Comparison of ENCODE assay signal across 17 mouse cellular contexts in genomic region chr15:79715646-79716045, GRCm38 (mm10). TPM values are rescaled to one million over a fixed set of nuclear protein-coding genes. Genes with fewer than 3 reads are reported as not detected.
DNase-seq lines count a peak whose midpoint lies in the region; ATAC-seq lines count a peak whose summit lies in the region.
"Had no signal": no experiment of that assay in that cellular context is flagged by ENCODE, and none has a peak within 500 bp of the region (broad histone marks: within the 10 kb centered on the region; RNA-seq: fewer than 3 reads in every experiment).

No protein-coding gene starts in this region.

- peak; percentile 55 for DNase-seq in cerebellum, adult 8-10 months
- peak; percentile 66 to 69 for DNase-seq in cerebellum, postnatal 25 days
- no peak for DNase-seq in testis, postnatal 14 days (ENCODE audit: low spot score)
- no peak for DNase-seq in left cerebral cortex, postnatal 14 days (ENCODE audit: low spot score in 2 of 2)
- no peak for DNase-seq in thymus, postnatal 4 days
- DNase-seq: adrenal gland, postnatal 14 days; gastrocnemius, postnatal 10 days; heart, adult 18-20 months had no signal

- peaks cover 98% of the 10 kb centered on the region for H3K36me3 ChIP-seq in megakaryocyte, embryonic 14.5 days (replicated peaks; ENCODE audit: low read length)

- no peaks in the 10 kb centered on the region for H3K9me3 ChIP-seq in megakaryocyte, embryonic 14.5 days
- H3K9me3 ChIP-seq: embryonic facial prominence, embryonic 13.5 days; forebrain, embryonic 12.5 days; hindbrain, embryonic 15.5 days had no signal

- no peaks in the 10 kb centered on the region for H3K27me3 ChIP-seq in megakaryocyte, embryonic 14.5 days (replicated peaks)
- H3K27me3 ChIP-seq: embryonic facial prominence, embryonic 13.5 days; forebrain, embryonic 12.5 days; hindbrain, embryonic 15.5 days; Patski had no signal

- peak overlapping the region; percentile 43 for H3K4me3 ChIP-seq in megakaryocyte, embryonic 14.5 days (replicated peaks)
- H3K4me3 ChIP-seq: embryonic facial prominence, embryonic 13.5 days; forebrain, embryonic 12.5 days; hindbrain, embryonic 15.5 days had no signal

- intact Hi-C loops in left cerebral cortex, postnatal 14 days (cut with DNase I) = no loop called here

- peaks cover 63% of the 10 kb centered on the region for H3K4me1 ChIP-seq in megakaryocyte, embryonic 14.5 days
- H3K4me1 ChIP-seq: forebrain, embryonic 12.5 days; hindbrain, embryonic 15.5 days had no signal

- ATAC-seq in megakaryocyte, adult 5-6 weeks (ENCODE audit: poor library complexity, severe bottlenecking) = no peak
- ATAC-seq: activated CD4-positive, CD25-positive, alpha-beta regulatory T cell, adult 4 months; forebrain, embryonic 16.5 days; intestine, embryonic 16.5 days; Patski had no signal

RNA-seq across cellular contexts. Expression of gene Gtpbp1, which starts 25.0 kb away (rescaled TPM):
- 42.4 and 70.4 TPM in 2 replicates for polyA plus RNA-seq in megakaryocyte, embryonic 14.5 days (2012; ENCODE audit: insufficient read depth, low replicate concordance)
- 31.2 and 31.9 TPM in 2 replicates for total RNA-seq in megakaryocyte, adult 5-6 weeks (2015)
- 36.8 and 56.8 TPM in 2 replicates for total RNA-seq in megakaryocyte, adult 5-6 weeks (2017)
- total RNA-seq in left cerebral cortex, postnatal 14 days (2021) = 10 to 100 TPM; 44.1 to 44.7 TPM

RNA-seq across cellular contexts. Expression of gene Sun2, which starts 26.7 kb away (rescaled TPM):
- 27.2 and 34.9 TPM in 2 replicates for polyA plus RNA-seq in megakaryocyte, embryonic 14.5 days (2012; ENCODE audit: insufficient read depth, low replicate concordance)
- total RNA-seq in megakaryocyte, adult 5-6 weeks (2015) = 53.6 and 54.4 TPM in 2 replicates
- total RNA-seq in megakaryocyte, adult 5-6 weeks (2017) = 129 and 161 TPM in 2 replicates
- 10 to 100 TPM; 24.8 to 25.3 TPM for total RNA-seq in left cerebral cortex, postnatal 14 days (2021)

RNA-seq across cellular contexts. Expression of gene Josd1, which starts 27.9 kb away (rescaled TPM):
- polyA plus RNA-seq in megakaryocyte, embryonic 14.5 days (2012; ENCODE audit: insufficient read depth, low replicate concordance) = 5.4 and 16.7 TPM in 2 replicates
- total RNA-seq in megakaryocyte, adult 5-6 weeks (2015) = 6.7 and 8.0 TPM in 2 replicates
- total RNA-seq in megakaryocyte, adult 5-6 weeks (2017) = 10.7 and 13.0 TPM in 2 replicates
- total RNA-seq in left cerebral cortex, postnatal 14 days (2021) = 10 to 100 TPM; 56.1 to 66.2 TPM

RNA-seq across cellular contexts. Expression of gene Tomm22, which starts 45.0 kb away (rescaled TPM):
- 60.9 and 120 TPM in 2 replicates for polyA plus RNA-seq in megakaryocyte, embryonic 14.5 days (2012; ENCODE audit: insufficient read depth, low replicate concordance)
- total RNA-seq in megakaryocyte, adult 5-6 weeks (2015) = 161 and 184 TPM in 2 replicates
- 81.2 and 82.1 TPM in 2 replicates for total RNA-seq in megakaryocyte, adult 5-6 weeks (2017)
- 10 to 100 TPM; 97.8 to 99.7 TPM for total RNA-seq in left cerebral cortex, postnatal 14 days (2021)

RNA-seq across cellular contexts. Expression of gene Cby1, which starts 56.6 kb away (rescaled TPM):
- polyA plus RNA-seq in megakaryocyte, embryonic 14.5 days (2012; ENCODE audit: insufficient read depth, low replicate concordance) = 122 and 127 TPM in 2 replicates
- 9.9 and 12.9 TPM in 2 replicates for total RNA-seq in megakaryocyte, adult 5-6 weeks (2015)
- total RNA-seq in megakaryocyte, adult 5-6 weeks (2017) = 45.0 and 52.0 TPM in 2 replicates
- total RNA-seq in left cerebral cortex, postnatal 14 days (2021) = 10 to 100 TPM; 65.3 to 69.2 TPM

Comparison
In these comparisons a context has a peak if more than half of its experiments do, and no peak if none do; other contexts are left out.
1. DNase-seq: peak in cerebellum, adult 8-10 months (single experiment) and cerebellum, postnatal 25 days (2 of 2); none in testis, postnatal 14 days (single experiment), left cerebral cortex, postnatal 14 days (0 of 2) and thymus, postnatal 4 days (single experiment).
2. RNA of gene Josd1, which starts 27.9 kb away (total RNA-seq): 56.1 to 66.2 TPM in left cerebral cortex, postnatal 14 days; 6.7 to 13.0 TPM in megakaryocyte, adult 5-6 weeks; every median in the first group is over 4 times any median in the second.